Mouse (Mus musculus): Measurements from ENCODE around the gene Isyna1. TPM values are rescaled to one million over a fixed set of nuclear protein-coding genes. Genes with fewer than 3 reads are reported as not detected.

Isyna1 gene
- total and polyA plus RNA-seq, 3 experiments, result 84.1 to 189 TPM; not detected in 1

DNA sequence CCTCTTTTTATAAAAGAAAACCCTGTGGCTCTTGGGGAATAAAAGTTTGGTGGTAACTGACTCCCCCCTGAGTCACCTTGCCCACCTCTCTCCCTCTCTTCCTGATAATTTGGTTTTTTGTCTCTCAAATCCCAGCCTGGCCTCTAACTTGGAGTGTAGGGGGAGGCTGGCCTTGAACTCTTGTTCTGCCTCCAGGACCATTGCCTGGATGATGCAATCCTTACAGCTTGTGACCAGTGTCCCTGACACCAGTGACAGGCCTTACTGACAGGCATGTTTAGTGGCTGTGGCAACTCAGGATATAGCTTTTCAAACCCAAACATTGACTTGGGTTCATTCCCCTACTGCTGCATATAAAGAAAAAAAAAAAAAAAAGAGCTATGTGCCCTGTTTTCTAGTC lies 52.6 kb downstream of the Isyna1 start:
- Histone ChIP-seq H3K27ac (ENCODE audit: control insufficient read depth, low read depth, low read length) (no peak overlapping the region), H3K9ac (ENCODE audit: control insufficient read depth, low read depth, low read length, poor library complexity, severe bottlenecking) (peak overlapping the region; percentile 24; the same call in 1 of the 2 replicates), H3K4me3 (ENCODE audit: control insufficient read depth in 1 of 2, insufficient read depth in 1 of 2, low read depth in 2 of 2, low read length in 2 of 2) (no peak overlapping the region), H3K27me3 (ENCODE audit: control insufficient read depth in 1 of 2, insufficient read depth in 2 of 2, low read length in 2 of 2) (no peaks in the 10 kb centered on the region), H3K36me3 (ENCODE audit: control insufficient read depth in 1 of 2, insufficient read depth in 2 of 2, low read length in 2 of 2) (peaks cover 0 to 24% of the 10 kb centered on the region in 2 experiments; a peak in 2 of 4 replicates), H3K79me2 (ENCODE audit: control insufficient read depth, insufficient read depth, low read length, poor library complexity) (no peaks in the 10 kb centered on the region), H3K4me1 (ENCODE audit: control insufficient read depth in 1 of 2, insufficient read depth in 2 of 2, low read length in 2 of 2) (peaks cover 9 to 30% of the 10 kb centered on the region in 2 experiments), H3K9me3 (replicated peaks; ENCODE audit: insufficient read depth, low read length) (no peaks in the 10 kb centered on the region)
- DNase-seq (ENCODE audit: low read depth, low spot score), result no peak
- TF ChIP-seq CTCF (IDR thresholded peaks at IDR 0.05 in 2 of 3, conservative IDR thresholded peaks at IDR 0.05 in 1 of 3; ENCODE audit: control insufficient read depth in 1 of 3, insufficient read depth in 1 of 3, low read depth in 2 of 3, low read length in 3 of 3, poor library complexity in 1 of 3, severe bottlenecking in 1 of 3), result no peak
- TF ChIP-seq EP300 (IDR thresholded peaks at IDR 0.05; ENCODE audit: low read depth in 1 of 2, low read length in 2 of 2), result no peak
- TF ChIP-seq ETS1 (IDR thresholded peaks at IDR 0.05; ENCODE audit: low read depth, low read length), result no peak
- TF ChIP-seq MAZ (IDR thresholded peaks at IDR 0.05; ENCODE audit: low read depth, low read length), result no peak
- no peak for TF ChIP-seq USF1 (IDR thresholded peaks at IDR 0.05; ENCODE audit: low read depth, low read length)
- TF ChIP-seq NELFE (IDR thresholded peaks at IDR 0.05; ENCODE audit: low read depth, low read length), result no peak
- TF ChIP-seq ZKSCAN1 (IDR thresholded peaks at IDR 0.05; ENCODE audit: low read depth, low read length), result no peak
- TF ChIP-seq POLR2AphosphoS2 (IDR thresholded peaks at IDR 0.05; ENCODE audit: low read length), result no peak
- TF ChIP-seq MEF2A (IDR thresholded peaks at IDR 0.05; ENCODE audit: extremely low read depth, insufficient replicate concordance, low read depth, low read length, poor library complexity, severe bottlenecking), result no peak
- no peak for TF ChIP-seq POLR2A (IDR thresholded peaks at IDR 0.05; ENCODE audit: control insufficient read depth in 1 of 2, insufficient read depth in 1 of 2, low read depth in 1 of 2, low read length in 2 of 2, poor library complexity in 1 of 2)
- TF ChIP-seq E2F4 (IDR thresholded peaks at IDR 0.05; ENCODE audit: borderline replicate concordance, low read depth, low read length), result no peak
- no peak for TF ChIP-seq GABPA (IDR thresholded peaks at IDR 0.05; ENCODE audit: low read depth, low read length)

Other genes starting within 250 kb of the Isyna1 start
- 55.4 and 56.3 TPM in 2 replicates for gene Upf1, start 241.1 kb upstream of the Isyna1 start, total RNA-seq (2012; rRNA removed)
- 100 to 1,000 TPM in 1 of 2 experiments, 10 to 100 TPM in 1; 89.5 to 289 TPM for gene Upf1, start 241.1 kb upstream of the Isyna1 start, polyA plus RNA-seq (2012; ENCODE audit: insufficient read depth in 1 of 2, insufficient read length in 2 of 2, low read depth in 1 of 2, low replicate concordance in 2 of 2, missing spikeins in 1 of 2)
- gene Comp, start 220.8 kb upstream of the Isyna1 start, total RNA-seq (2012; rRNA removed), result not detected in 2 replicates
- under 1 TPM in 1 of 2 experiments, not detected in 1; 0.54 TPM for gene Comp, start 220.8 kb upstream of the Isyna1 start, polyA plus RNA-seq (2012; ENCODE audit: insufficient read depth in 1 of 2, insufficient read length in 2 of 2, low read depth in 1 of 2, low replicate concordance in 2 of 2, missing spikeins in 1 of 2)
- gene Crtc1, start 154.8 kb upstream of the Isyna1 start, total RNA-seq (2012; rRNA removed), result 3.0 and 3.3 TPM in 2 replicates
- gene Crtc1, start 154.8 kb upstream of the Isyna1 start, polyA plus RNA-seq (2012; ENCODE audit: insufficient read depth in 1 of 2, insufficient read length in 2 of 2, low read depth in 1 of 2, low replicate concordance in 2 of 2, missing spikeins in 1 of 2), result 10 to 100 TPM in 1 of 2 experiments, not detected in 1; 18.0 TPM
- gene Klhl26, start 117.4 kb upstream of the Isyna1 start, total RNA-seq (2012; rRNA removed), result 7.6 and 8.0 TPM in 2 replicates
- 10 to 100 TPM in 1 of 2 experiments, not detected in 1; 11.4 TPM for gene Klhl26, start 117.4 kb upstream of the Isyna1 start, polyA plus RNA-seq (2012; ENCODE audit: insufficient read depth in 1 of 2, insufficient read length in 2 of 2, low read depth in 1 of 2, low replicate concordance in 2 of 2, missing spikeins in 1 of 2)
- gene Tmem59l, start 107.0 kb upstream of the Isyna1 start, total RNA-seq (2012; rRNA removed), result not detected in 2 replicates
- gene Tmem59l, start 107.0 kb upstream of the Isyna1 start, polyA plus RNA-seq (2012; ENCODE audit: insufficient read depth in 1 of 2, insufficient read length in 2 of 2, low read depth in 1 of 2, low replicate concordance in 2 of 2, missing spikeins in 1 of 2), result not detected
- gene Crlf1, start 101.2 kb upstream of the Isyna1 start, total RNA-seq (2012; rRNA removed), result 3.8 and 6.6 TPM in 2 replicates
- 10 to 100 TPM in 1 of 2 experiments, not detected in 1; 26.6 TPM for gene Crlf1, start 101.2 kb upstream of the Isyna1 start, polyA plus RNA-seq (2012; ENCODE audit: insufficient read depth in 1 of 2, insufficient read length in 2 of 2, low read depth in 1 of 2, low replicate concordance in 2 of 2, missing spikeins in 1 of 2)
- 200 and 204 TPM in 2 replicates for gene Rex1bd, start 87.6 kb upstream of the Isyna1 start, total RNA-seq (2012; rRNA removed)
- 100 to 1,000 TPM in 1 of 2 experiments, not detected in 1; 145 TPM for gene Rex1bd, start 87.6 kb upstream of the Isyna1 start, polyA plus RNA-seq (2012; ENCODE audit: insufficient read depth in 1 of 2, insufficient read length in 2 of 2, low read depth in 1 of 2, low replicate concordance in 2 of 2, missing spikeins in 1 of 2)
- gene Uba52, start 83.6 kb upstream of the Isyna1 start, total RNA-seq (2012; rRNA removed), result 3,582 and 3,633 TPM in 2 replicates
- gene Uba52, start 83.6 kb upstream of the Isyna1 start, polyA plus RNA-seq (2012; ENCODE audit: insufficient read depth in 1 of 2, insufficient read length in 2 of 2, low read depth in 1 of 2, low replicate concordance in 2 of 2, missing spikeins in 1 of 2), result 1,000 to 10,000 TPM in 1 of 2 experiments, not detected in 1; 2,814 TPM
- 212 and 215 TPM in 2 replicates for gene Fkbp8, start 66.6 kb upstream of the Isyna1 start, total RNA-seq (2012; rRNA removed)
- gene Fkbp8, start 66.6 kb upstream of the Isyna1 start, polyA plus RNA-seq (2012; ENCODE audit: insufficient read depth in 1 of 2, insufficient read length in 2 of 2, low read depth in 1 of 2, low replicate concordance in 2 of 2, missing spikeins in 1 of 2), result 100 to 1,000 TPM in 1 of 2 experiments, not detected in 1; 349 TPM
- gene Kxd1, start 66.4 kb upstream of the Isyna1 start, total RNA-seq (2012; rRNA removed), result 49.1 and 54.4 TPM in 2 replicates
- gene Kxd1, start 66.4 kb upstream of the Isyna1 start, polyA plus RNA-seq (2012; ENCODE audit: insufficient read depth in 1 of 2, insufficient read length in 2 of 2, low read depth in 1 of 2, low replicate concordance in 2 of 2, missing spikeins in 1 of 2), result 10 to 100 TPM in 1 of 2 experiments, not detected in 1; 77.4 TPM
- gene Ell, start 54.9 kb upstream of the Isyna1 start, total RNA-seq (2012; rRNA removed), result 10.8 and 12.4 TPM in 2 replicates
- gene Ell, start 54.9 kb upstream of the Isyna1 start, polyA plus RNA-seq (2012; ENCODE audit: insufficient read depth in 1 of 2, insufficient read length in 2 of 2, low read depth in 1 of 2, low replicate concordance in 2 of 2, missing spikeins in 1 of 2), result 10 to 100 TPM in 1 of 2 experiments, not detected in 1; 25.9 TPM
- 80.2 and 84.9 TPM in 2 replicates for gene Ssbp4, start 14.5 kb downstream of the Isyna1 start, total RNA-seq (2012; rRNA removed)
- 100 to 1,000 TPM in 1 of 2 experiments, not detected in 1; 212 TPM for gene Ssbp4, start 14.5 kb downstream of the Isyna1 start, polyA plus RNA-seq (2012; ENCODE audit: insufficient read depth in 1 of 2, insufficient read length in 2 of 2, low read depth in 1 of 2, low replicate concordance in 2 of 2, missing spikeins in 1 of 2)
- 0.20 and 0.39 TPM in 2 replicates for gene Lrrc25, start 21.8 kb downstream of the Isyna1 start, total RNA-seq (2012; rRNA removed)
- gene Lrrc25, start 21.8 kb downstream of the Isyna1 start, polyA plus RNA-seq (2012; ENCODE audit: insufficient read depth in 1 of 2, insufficient read length in 2 of 2, low read depth in 1 of 2, low replicate concordance in 2 of 2, missing spikeins in 1 of 2), result 1 to 10 TPM in 1 of 2 experiments, not detected in 1; 1.1 TPM
- gene Gdf15, start 38.1 kb downstream of the Isyna1 start, total RNA-seq (2012; rRNA removed), result 0.15 and 1.8 TPM in 2 replicates
- under 1 TPM in 1 of 2 experiments, not detected in 1; 0.63 TPM for gene Gdf15, start 38.1 kb downstream of the Isyna1 start, polyA plus RNA-seq (2012; ENCODE audit: insufficient read depth in 1 of 2, insufficient read length in 2 of 2, low read depth in 1 of 2, low replicate concordance in 2 of 2, missing spikeins in 1 of 2)
- 12.6 and 13.7 TPM in 2 replicates for gene Pgpep1, start 66.0 kb downstream of the Isyna1 start, total RNA-seq (2012; rRNA removed)
- gene Pgpep1, start 66.0 kb downstream of the Isyna1 start, polyA plus RNA-seq (2012; ENCODE audit: insufficient read depth in 1 of 2, insufficient read length in 2 of 2, low read depth in 1 of 2, low replicate concordance in 2 of 2, missing spikeins in 1 of 2), result 10 to 100 TPM in 1 of 2 experiments, not detected in 1; 19.5 TPM
- 152 and 172 TPM in 2 replicates for gene Lsm4, start 78.9 kb downstream of the Isyna1 start, total RNA-seq (2012; rRNA removed)
- 1,000 to 10,000 TPM in 1 of 2 experiments, 100 to 1,000 TPM in 1; 514 to 2,024 TPM for gene Lsm4, start 78.9 kb downstream of the Isyna1 start, polyA plus RNA-seq (2012; ENCODE audit: insufficient read depth in 1 of 2, insufficient read length in 2 of 2, low read depth in 1 of 2, low replicate concordance in 2 of 2, missing spikeins in 1 of 2)
- 11.1 and 16.5 TPM in 2 replicates for gene Jund, start 104.6 kb downstream of the Isyna1 start, total RNA-seq (2012; rRNA removed)
- 10 to 100 TPM in 1 of 2 experiments, not detected in 1; 18.8 TPM for gene Jund, start 104.6 kb downstream of the Isyna1 start, polyA plus RNA-seq (2012; ENCODE audit: insufficient read depth in 1 of 2, insufficient read length in 2 of 2, low read depth in 1 of 2, low replicate concordance in 2 of 2, missing spikeins in 1 of 2)
- 0.03 TPM in 1 of 2 replicates, not detected in the other for gene Iqcn, start 109.1 kb downstream of the Isyna1 start, total RNA-seq (2012; rRNA removed)
- gene Iqcn, start 109.1 kb downstream of the Isyna1 start, polyA plus RNA-seq (2012; ENCODE audit: insufficient read depth in 1 of 2, insufficient read length in 2 of 2, low read depth in 1 of 2, low replicate concordance in 2 of 2, missing spikeins in 1 of 2), result not detected
- 0.19 and 0.20 TPM in 2 replicates for gene Gm3336, start 124.2 kb downstream of the Isyna1 start, total RNA-seq (2012; rRNA removed)
- under 1 TPM in 1 of 2 experiments, not detected in 1; 0.72 TPM for gene Gm3336, start 124.2 kb downstream of the Isyna1 start, polyA plus RNA-seq (2012; ENCODE audit: insufficient read depth in 1 of 2, insufficient read length in 2 of 2, low read depth in 1 of 2, low replicate concordance in 2 of 2, missing spikeins in 1 of 2)
- gene Pde4c, start 129.3 kb downstream of the Isyna1 start, total RNA-seq (2012; rRNA removed), result 0.65 and 0.75 TPM in 2 replicates
- 1 to 10 TPM in 1 of 2 experiments, not detected in 1; 3.0 TPM for gene Pde4c, start 129.3 kb downstream of the Isyna1 start, polyA plus RNA-seq (2012; ENCODE audit: insufficient read depth in 1 of 2, insufficient read length in 2 of 2, low read depth in 1 of 2, low replicate concordance in 2 of 2, missing spikeins in 1 of 2)
- gene Rab3a, start 160.3 kb downstream of the Isyna1 start, total RNA-seq (2012; rRNA removed), result 1.8 TPM in 2 replicates
- gene Rab3a, start 160.3 kb downstream of the Isyna1 start, polyA plus RNA-seq (2012; ENCODE audit: insufficient read depth in 1 of 2, insufficient read length in 2 of 2, low read depth in 1 of 2, low replicate concordance in 2 of 2, missing spikeins in 1 of 2), result 1 to 10 TPM in 1 of 2 experiments, not detected in 1; 5.6 TPM
- gene Mpv17l2, start 166.6 kb downstream of the Isyna1 start, total RNA-seq (2012; rRNA removed), result 41.9 and 52.8 TPM in 2 replicates
- 100 to 1,000 TPM in 1 of 2 experiments, not detected in 1; 102 TPM for gene Mpv17l2, start 166.6 kb downstream of the Isyna1 start, polyA plus RNA-seq (2012; ENCODE audit: insufficient read depth in 1 of 2, insufficient read length in 2 of 2, low read depth in 1 of 2, low replicate concordance in 2 of 2, missing spikeins in 1 of 2)
- 23.7 and 25.4 TPM in 2 replicates for gene Pik3r2, start 182.3 kb downstream of the Isyna1 start, total RNA-seq (2012; rRNA removed)
- 10 to 100 TPM in 1 of 2 experiments, not detected in 1; 37.8 TPM for gene Pik3r2, start 182.3 kb downstream of the Isyna1 start, polyA plus RNA-seq (2012; ENCODE audit: insufficient read depth in 1 of 2, insufficient read length in 2 of 2, low read depth in 1 of 2, low replicate concordance in 2 of 2, missing spikeins in 1 of 2)
- gene Mast3, start 210.7 kb downstream of the Isyna1 start, total RNA-seq (2012; rRNA removed), result 10.4 and 13.5 TPM in 2 replicates
- 10 to 100 TPM in 1 of 2 experiments, not detected in 1; 54.7 TPM for gene Mast3, start 210.7 kb downstream of the Isyna1 start, polyA plus RNA-seq (2012; ENCODE audit: insufficient read depth in 1 of 2, insufficient read length in 2 of 2, low read depth in 1 of 2, low replicate concordance in 2 of 2, missing spikeins in 1 of 2)
- 1.2 and 1.4 TPM in 2 replicates for gene Il12rb1, start 214.1 kb downstream of the Isyna1 start, total RNA-seq (2012; rRNA removed)
- gene Il12rb1, start 214.1 kb downstream of the Isyna1 start, polyA plus RNA-seq (2012; ENCODE audit: insufficient read depth in 1 of 2, insufficient read length in 2 of 2, low read depth in 1 of 2, low replicate concordance in 2 of 2, missing spikeins in 1 of 2), result 1 to 10 TPM in 1 of 2 experiments, not detected in 1; 2.2 TPM
- gene Arrdc2, start 245.3 kb downstream of the Isyna1 start, total RNA-seq (2012; rRNA removed), result 10.0 and 13.1 TPM in 2 replicates
- gene Arrdc2, start 245.3 kb downstream of the Isyna1 start, polyA plus RNA-seq (2012; ENCODE audit: insufficient read depth in 1 of 2, insufficient read length in 2 of 2, low read depth in 1 of 2, low replicate concordance in 2 of 2, missing spikeins in 1 of 2), result 10 to 100 TPM in 1 of 2 experiments, not detected in 1; 22.5 TPM

Data from MEL (cell line).